Mouse (Mus musculus) forebrain, embryonic 14.5 days (tissue): Measurements from ENCODE around the gene Gm27021. TPM values are rescaled to one million over a fixed set of nuclear protein-coding genes. Genes with fewer than 3 reads are reported as not detected.

ENCODE experiments used
- ATAC-seq: fragments of 200-750 bp; cut with Nextera tagmentation; 2 replicates; pipeline ENCODE4 v1.8.0; 2017; ENCODE audit warnings: mild to moderate bottlenecking, moderate library complexity
- DNase-seq: peaks from one replicate; pipeline ENCODE4 v3.0.0-alpha.2; 2015; ENCODE audit warnings: low spot score
- H3K27ac ChIP-seq: fragments of 300-500 bp; sonication (generic); 2 replicates; pipeline ENCODE4 v1.5.1; 2014; ENCODE audit warnings: low read depth, mild to moderate bottlenecking, control low read depth, low read length, moderate library complexity
- H3K27me3 ChIP-seq: fragments of 300-500 bp; sonication (generic); replicated peaks from 2 replicates; pipeline ENCODE4 v1.6.1; 2014; ENCODE audit warnings: low read length, control low read depth, mixed read lengths; ENCODE audit not compliant: control insufficient read depth, insufficient read depth
- H3K36me3 ChIP-seq: fragments of 300-500 bp; sonication (generic); 2 replicates; pipeline ENCODE4 v1.6.1; 2014; ENCODE audit warnings: low read length, control low read depth; ENCODE audit not compliant: control insufficient read depth, insufficient read depth
- H3K4me1 ChIP-seq: fragments of 300-500 bp; sonication (generic); 2 replicates; pipeline ENCODE4 v1.6.1; 2014; ENCODE audit warnings: antibody characterized with exemption, low read length, control low read depth; ENCODE audit not compliant: control insufficient read depth, insufficient read depth
- H3K4me2 ChIP-seq: fragments of 300-500 bp; sonication (generic); 2 replicates; pipeline ENCODE4 v1.6.1; 2014; ENCODE audit warnings: mild to moderate bottlenecking, control low read depth, low read length
- H3K4me3 ChIP-seq: fragments of 300-500 bp; sonication (generic); 2 replicates; pipeline ENCODE4 v1.5.1; 2014; ENCODE audit warnings: low read depth, low read length, control low read depth
- H3K9ac ChIP-seq: fragments of 300-500 bp; sonication (generic); 2 replicates; pipeline ENCODE4 v1.6.1; 2014; ENCODE audit warnings: mild to moderate bottlenecking, low read length, control low read depth, moderate library complexity
- H3K9me3 ChIP-seq: fragments of 300-500 bp; sonication (generic); replicated peaks from 2 replicates; pipeline ENCODE4 v1.6.1; 2016; ENCODE audit warnings: low read length, control low read depth, mixed read lengths; ENCODE audit not compliant: control insufficient read depth
- WGBS: fragments of 180-500 bp; shearing (Covaris S2); extraction: QIAGEN DNeasy Blood & Tissue Kit; methylation state at CpG from one replicate; pipeline ENCODE4 v1.1.7; 2014; 5-methylcytosine and 5-hydroxymethylcytosine counted together
- polyA plus RNA-seq: library from polyadenylated mRNA; unstranded; fragments of >200 nt; fragmentation: Nextera tagmentation; extraction: Ambion mirVana; gene quantifications from 2 replicates; pipeline ENCODE4 v1.2.1, GENCODE M21; 2014

Gene Gm27021
- polyA plus RNA-seq, 1 experiment from 2014 or later = 2.9 TPM

DNA sequence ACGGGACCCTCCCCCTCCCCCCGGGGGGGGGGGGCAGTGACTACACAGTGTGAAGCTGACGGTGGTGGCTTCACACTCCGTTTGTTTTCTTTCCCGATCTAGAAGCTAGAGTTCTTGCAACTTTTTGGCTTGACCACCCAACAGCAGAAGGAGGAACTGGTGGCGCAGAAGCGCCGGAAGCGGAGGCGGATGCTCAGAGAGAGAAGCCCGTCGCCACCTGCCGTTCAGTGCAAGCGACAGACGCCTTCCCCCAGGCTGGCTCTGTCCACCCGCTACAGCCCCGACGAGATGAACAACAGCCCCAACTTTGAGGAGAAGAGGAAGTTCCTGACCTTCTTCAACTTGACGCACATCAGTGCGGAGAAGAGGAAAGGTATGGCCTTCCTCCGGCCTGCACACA lies 95.3 kb downstream of the Gm27021 start:
- DNase-seq = no peak
- Histone ChIP-seq H3K4me3 (no peak overlapping the region), H3K36me3 (peaks cover 100% of the 10 kb centered on the region), H3K9ac (no peak overlapping the region), H3K4me1 (no peaks in the 10 kb centered on the region), H3K4me2 (no peak overlapping the region), H3K27me3 (no peaks in the 10 kb centered on the region), H3K27ac (no peak overlapping the region), H3K9me3 (no peaks in the 10 kb centered on the region)
- WGBS = 83% methylated on average over 21 of the region's 21 CpGs
- no peak for ATAC-seq

DNA sequence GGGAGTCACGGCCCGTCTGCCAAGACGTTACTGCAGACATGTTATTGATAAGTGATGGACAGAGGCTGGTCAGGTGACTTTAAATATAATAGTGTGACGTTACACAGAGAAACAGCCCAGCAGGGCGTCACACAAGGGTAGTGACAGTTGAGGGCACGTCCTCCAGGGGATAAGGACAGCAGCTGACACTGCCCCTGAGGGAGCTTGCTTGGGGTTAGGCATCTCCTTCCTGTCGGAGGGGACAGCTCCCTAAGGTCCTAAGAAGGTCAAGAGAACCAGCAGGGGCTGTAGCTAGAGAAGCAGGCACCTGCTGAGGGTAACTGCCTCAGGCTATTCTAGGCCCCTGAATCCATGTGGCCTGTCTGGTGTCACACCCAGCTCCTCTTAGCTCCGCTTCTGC lies 96.3 kb downstream of the Gm27021 start:
- H3K36me3 ChIP-seq = peaks cover 100% of the 10 kb centered on the region
- no peak overlapping the region for H3K4me3 ChIP-seq
- DNase-seq = no peak
- ATAC-seq = no peak
- no peak overlapping the region for H3K9ac ChIP-seq
- no peak overlapping the region for H3K4me2 ChIP-seq
- H3K9me3 ChIP-seq = no peaks in the 10 kb centered on the region
- H3K4me1 ChIP-seq = peaks cover 5% of the 10 kb centered on the region; the same call in 1 of the 2 replicates
- no peak overlapping the region for H3K27ac ChIP-seq
- WGBS = 86% methylated on average over 8 of the region's 8 CpGs
- no peaks in the 10 kb centered on the region for H3K27me3 ChIP-seq

DNA sequence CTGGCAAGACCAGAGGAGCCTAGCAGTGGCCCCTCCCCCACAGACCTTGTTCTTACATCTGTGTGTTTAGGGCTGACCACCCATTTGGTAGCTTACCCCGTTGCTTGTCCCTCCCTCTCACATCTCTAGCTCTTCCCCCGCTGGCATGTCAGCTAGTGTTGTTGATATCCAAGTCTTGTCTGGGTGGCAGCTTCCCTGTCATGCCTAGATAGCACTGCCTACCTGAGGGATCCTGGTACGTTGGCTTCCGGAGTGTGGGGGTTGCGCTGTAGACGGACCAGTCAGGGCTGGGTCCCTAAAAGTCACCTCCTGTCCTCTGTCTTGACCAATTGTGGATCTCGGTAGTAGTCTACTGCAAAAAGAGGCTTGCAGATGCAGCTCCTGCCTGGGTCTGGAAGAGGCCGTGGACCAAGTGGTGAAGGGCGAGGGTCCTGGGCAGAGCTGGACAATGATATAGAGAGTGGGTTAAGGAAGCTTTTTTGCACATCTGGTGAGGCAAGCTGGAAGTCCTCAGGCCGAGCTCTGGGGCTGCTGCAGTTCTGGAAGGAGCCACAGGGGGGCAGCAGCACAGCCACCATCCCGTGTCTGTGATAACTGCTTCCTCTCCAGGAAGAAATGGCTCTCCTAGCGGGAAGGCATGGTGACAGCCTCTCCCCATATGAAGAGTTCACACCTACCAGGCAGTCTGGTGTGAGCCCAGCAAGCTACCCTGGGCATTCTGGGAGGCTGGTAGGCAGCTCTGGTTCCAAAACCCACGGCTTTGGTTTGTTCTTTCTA lies 97.8 kb downstream of the Gm27021 start:
- H3K4me1 ChIP-seq = peaks cover 17% of the 10 kb centered on the region
- ATAC-seq = peak; percentile 25; the same call in 1 of the 2 replicates
- no peaks in the 10 kb centered on the region for H3K9me3 ChIP-seq
- WGBS = 59% methylated on average over 13 of the region's 13 CpGs
- no peak overlapping the region for H3K9ac ChIP-seq
- no peaks in the 10 kb centered on the region for H3K27me3 ChIP-seq
- DNase-seq = peak; percentile 78
- no peak overlapping the region for H3K4me3 ChIP-seq
- H3K4me2 ChIP-seq = no peak overlapping the region
- peaks cover 92% of the 10 kb centered on the region for H3K36me3 ChIP-seq
- peak overlapping the region; percentile 17 for H3K27ac ChIP-seq

DNA sequence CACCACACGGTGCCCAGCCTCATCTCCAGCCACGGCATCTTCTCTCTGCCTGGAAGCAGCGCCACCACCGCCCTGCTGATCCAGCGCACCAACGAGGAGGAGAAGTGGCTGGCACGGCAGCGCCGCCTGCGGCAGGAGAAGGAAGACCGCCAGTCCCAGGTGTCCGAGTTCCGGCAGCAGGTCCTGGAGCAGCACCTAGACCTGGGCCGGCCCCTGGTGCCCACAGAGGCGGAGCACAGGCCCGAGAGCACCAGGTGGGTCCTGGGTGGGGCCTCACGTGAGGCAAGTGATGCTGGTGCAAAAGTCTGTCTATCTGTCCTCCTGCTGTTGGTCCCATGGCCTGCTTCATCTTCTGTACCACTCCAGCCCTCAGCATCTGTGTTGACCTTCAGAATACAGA lies 98.8 kb downstream of the Gm27021 start:
- no peak for DNase-seq
- WGBS = 94% methylated on average over 17 of the region's 17 CpGs
- H3K27ac ChIP-seq = peak overlapping the region; percentile 14; the same call in 1 of the 2 replicates
- peaks cover 90% of the 10 kb centered on the region for H3K36me3 ChIP-seq
- H3K4me1 ChIP-seq = peaks cover 27% of the 10 kb centered on the region
- H3K9me3 ChIP-seq = no peaks in the 10 kb centered on the region
- H3K4me2 ChIP-seq = no peak overlapping the region
- no peak overlapping the region for H3K9ac ChIP-seq
- no peaks in the 10 kb centered on the region for H3K27me3 ChIP-seq
- no peak overlapping the region for H3K4me3 ChIP-seq
- no peak for ATAC-seq

DNA sequence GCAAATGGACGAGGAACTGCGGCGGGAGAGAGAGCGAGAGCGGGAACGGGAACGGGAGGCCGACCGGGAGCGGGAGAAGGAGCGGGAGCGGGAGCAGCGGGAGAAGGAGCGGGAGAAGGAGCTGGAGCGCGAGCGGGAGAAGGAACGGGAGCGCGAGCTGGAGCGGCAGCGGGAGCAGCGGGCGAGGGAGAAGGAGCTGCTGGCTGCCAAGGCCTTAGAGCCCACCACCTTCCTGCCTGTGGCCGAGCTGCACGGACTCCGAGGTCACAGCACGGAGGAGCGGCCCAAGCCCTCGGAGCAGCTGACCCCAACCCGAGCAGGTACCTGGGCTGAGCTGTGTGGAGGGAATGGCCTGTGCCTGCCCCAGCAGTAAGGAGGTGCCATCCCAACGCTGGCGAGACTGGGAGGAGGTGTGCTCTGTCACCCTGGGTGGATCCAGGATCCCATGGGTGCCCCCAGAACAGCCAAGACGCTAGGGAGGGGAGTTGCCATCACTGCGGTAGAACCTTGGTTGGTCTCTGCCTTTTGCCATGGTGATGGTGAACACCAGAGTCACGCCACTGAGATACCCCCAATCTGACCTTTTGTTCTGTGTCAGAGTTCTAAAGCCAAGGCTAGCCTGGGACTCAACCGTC lies 99.6 kb downstream of the Gm27021 start:
- Histone ChIP-seq H3K4me3 (no peak overlapping the region), H3K4me2 (no peak overlapping the region), H3K4me1 (peaks cover 35% of the 10 kb centered on the region), H3K27ac (no peak overlapping the region), H3K36me3 (peaks cover 82% of the 10 kb centered on the region), H3K9ac (no peak overlapping the region), H3K9me3 (no peaks in the 10 kb centered on the region), H3K27me3 (no peaks in the 10 kb centered on the region)
- WGBS = 96% methylated on average over 37 of the region's 37 CpGs
- DNase-seq = no peak
- no peak for ATAC-seq

DNA sequence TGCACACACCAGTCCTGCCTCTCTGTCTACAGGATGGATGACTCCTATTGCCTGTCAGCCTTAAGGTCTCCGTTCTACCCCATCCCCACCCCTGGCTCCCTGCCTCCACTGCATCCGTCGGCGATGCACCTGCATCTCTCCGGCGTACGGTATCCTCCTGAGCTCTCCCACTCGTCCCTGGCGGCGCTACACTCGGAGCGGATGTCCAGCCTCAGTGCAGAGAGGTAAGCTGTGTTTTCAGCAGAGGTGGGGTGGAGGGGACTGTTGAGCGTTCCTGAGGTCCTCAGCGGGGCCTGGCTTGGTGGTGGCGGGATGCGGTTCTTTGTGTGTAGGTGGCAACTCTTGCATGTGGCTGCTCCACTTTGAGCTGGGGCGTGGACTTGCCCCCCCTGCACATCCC lies 100.1 kb downstream of the Gm27021 start:
- Histone ChIP-seq H3K4me3 (no peak overlapping the region), H3K4me1 (peaks cover 41% of the 10 kb centered on the region), H3K9me3 (no peaks in the 10 kb centered on the region), H3K27ac (no peak overlapping the region), H3K27me3 (no peaks in the 10 kb centered on the region), H3K4me2 (no peak overlapping the region), H3K9ac (no peak overlapping the region), H3K36me3 (peaks cover 77% of the 10 kb centered on the region)
- WGBS = 96% methylated on average over 17 of the region's 17 CpGs
- DNase-seq = no peak
- ATAC-seq = no peak

DNA sequence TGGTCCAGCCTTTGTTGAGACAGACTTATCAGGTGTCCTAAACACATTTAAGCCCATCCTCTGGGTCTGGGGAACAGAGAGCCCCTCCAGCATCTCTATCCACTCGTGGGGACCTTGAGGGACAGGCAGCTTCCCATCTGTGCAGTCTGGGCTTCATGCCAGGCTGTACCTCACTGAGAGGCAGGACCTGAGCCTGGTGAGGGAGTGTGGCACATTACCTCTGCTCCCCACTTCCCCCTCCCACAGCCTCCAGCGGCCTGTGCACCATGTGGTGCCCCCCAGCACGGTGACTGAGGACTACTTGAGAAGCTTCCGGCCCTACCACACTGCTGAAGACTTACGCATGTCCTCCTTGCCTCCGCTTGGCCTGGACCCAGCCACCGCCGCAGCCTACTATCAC lies 101.2 kb downstream of the Gm27021 start:
- Histone ChIP-seq H3K27ac (peak overlapping the region; percentile 58; the same call in 1 of the 2 replicates), H3K4me1 (peaks cover 51% of the 10 kb centered on the region)

DNA sequence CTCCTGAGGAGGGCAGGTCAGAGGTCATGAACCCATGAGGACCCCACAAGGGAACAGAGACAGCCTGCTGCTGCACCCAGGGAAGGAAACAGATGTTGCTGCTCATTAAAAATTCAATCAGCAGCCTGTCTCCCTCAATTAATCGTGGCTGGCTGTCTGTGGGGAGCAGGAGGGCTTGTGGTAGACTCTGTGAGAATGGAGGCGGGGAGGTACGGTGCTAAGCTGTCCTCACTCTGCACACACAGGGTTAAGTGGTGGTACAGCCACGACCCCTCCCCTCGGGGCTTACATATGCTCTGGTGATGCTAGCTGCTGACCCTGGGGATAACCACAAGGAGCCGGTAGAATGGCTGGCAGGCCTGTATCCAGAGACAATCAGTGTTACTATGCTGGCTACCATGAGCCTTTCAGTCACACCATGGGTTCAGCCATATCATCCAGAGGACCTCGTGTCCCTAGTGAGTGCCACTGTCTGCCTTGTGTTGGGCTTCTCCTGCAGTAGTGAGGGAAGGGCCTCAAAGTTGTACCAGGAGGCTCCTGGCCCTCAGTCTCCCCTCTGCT lies 102.6 kb downstream of the Gm27021 start:
- Histone ChIP-seq H3K4me1 (peaks cover 66% of the 10 kb centered on the region), H3K27me3 (no peaks in the 10 kb centered on the region), H3K36me3 (peaks cover 56% of the 10 kb centered on the region), H3K4me3 (no peak overlapping the region), H3K9me3 (no peaks in the 10 kb centered on the region), H3K27ac (peak overlapping the region; percentile 76), H3K4me2 (no peak overlapping the region), H3K9ac (peak overlapping the region; percentile 29; the same call in 1 of the 2 replicates)
- WGBS = 9% methylated on average over 7 of the region's 7 CpGs
- DNase-seq (peak; percentile 67), ATAC-seq (peak; percentile 22)

More for the DNA sequence above, 101.2 kb downstream of the Gm27021 start:
- Histone ChIP-seq H3K4me3 (no peak overlapping the region), H3K4me2 (no peak overlapping the region), H3K9me3 (no peaks in the 10 kb centered on the region), H3K9ac (peak overlapping the region; percentile 17; the same call in 1 of the 2 replicates), H3K27me3 (no peaks in the 10 kb centered on the region), H3K36me3 (peaks cover 66% of the 10 kb centered on the region)
- DNase-seq (peak; percentile 72), ATAC-seq (no peak)
- WGBS = 60% methylated on average over 8 of the region's 8 CpGs
